Mouse (Mus musculus): ENCODE measurements around the gene Arhgef39. TPM values are rescaled to one million over a fixed set of nuclear protein-coding genes. Genes with fewer than 3 reads are reported as not detected.
A peak's percentile ranks its signal among the peaks of the same experiment; 100 is the strongest.
"Not testable (repeated sequence)": the region's sequence is repeated elsewhere in the genome, so short reads cannot be mapped to it uniquely, and the experiment has no call there.

Gene Arhgef39
- polyA plus RNA-seq, 1 experiment from 2014 or later = 42.5 TPM

DNA sequence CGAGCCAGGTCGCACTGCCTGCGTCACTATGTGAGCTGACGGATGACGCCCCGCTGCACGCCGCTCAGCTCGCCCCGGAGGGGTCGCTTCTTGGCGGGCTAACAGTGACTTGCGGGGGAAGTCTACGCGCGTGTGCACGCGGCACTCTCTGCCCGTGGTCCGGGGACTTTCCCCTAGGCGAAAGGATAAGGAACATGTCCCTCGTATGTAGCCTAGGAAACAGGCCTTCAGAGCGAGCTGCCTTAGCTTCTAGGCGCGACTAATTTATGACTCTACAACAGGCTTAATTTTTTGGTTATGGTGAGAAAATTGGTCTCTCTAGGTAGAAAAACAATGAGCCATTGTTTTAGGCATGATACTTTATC is 6.7 kb downstream of the Arhgef39 start, which contains the start of gene Ccdc107:
TSS of gene Ccdc107 (plus strand) at position 80 of the 365 bp plus-strand sequence.
- H3K27me3 ChIP-seq (replicated peaks; ENCODE audit: control insufficient read depth, insufficient read depth, low read length) = no peaks in the 10 kb centered on the region
- H3K36me3 ChIP-seq (ENCODE audit: control insufficient read depth, insufficient read depth, low read length) = peaks cover 18% of the 10 kb centered on the region
- ATAC-seq (replicated peaks; ENCODE audit: low FRiP score, low TSS enrichment, low read depth) (peak; percentile 97), DNase-seq (ENCODE audit: low spot score) (peak; percentile 89)
- H3K27ac ChIP-seq (ENCODE audit: low read depth) = peak within 1 kb of the TSS; percentile 87
- WGBS = 3% methylated on average over 25 of the region's 25 CpGs
- peak within 1 kb of the TSS; percentile 61 for H3K4me2 ChIP-seq (ENCODE audit: low read length)
- H3K4me1 ChIP-seq (replicated peaks; ENCODE audit: control insufficient read depth, insufficient read depth, low read length) = peaks cover 16% of the 10 kb centered on the region
- peak within 1 kb of the TSS; percentile 65 for H3K4me3 ChIP-seq (ENCODE audit: low read depth, low read length)
- H3K9me3 ChIP-seq (ENCODE audit: control insufficient read depth, low read length) = no peaks in the 10 kb centered on the region
- H3K9ac ChIP-seq (ENCODE audit: low read length) = peak within 1 kb of the TSS; percentile 62

DNA sequence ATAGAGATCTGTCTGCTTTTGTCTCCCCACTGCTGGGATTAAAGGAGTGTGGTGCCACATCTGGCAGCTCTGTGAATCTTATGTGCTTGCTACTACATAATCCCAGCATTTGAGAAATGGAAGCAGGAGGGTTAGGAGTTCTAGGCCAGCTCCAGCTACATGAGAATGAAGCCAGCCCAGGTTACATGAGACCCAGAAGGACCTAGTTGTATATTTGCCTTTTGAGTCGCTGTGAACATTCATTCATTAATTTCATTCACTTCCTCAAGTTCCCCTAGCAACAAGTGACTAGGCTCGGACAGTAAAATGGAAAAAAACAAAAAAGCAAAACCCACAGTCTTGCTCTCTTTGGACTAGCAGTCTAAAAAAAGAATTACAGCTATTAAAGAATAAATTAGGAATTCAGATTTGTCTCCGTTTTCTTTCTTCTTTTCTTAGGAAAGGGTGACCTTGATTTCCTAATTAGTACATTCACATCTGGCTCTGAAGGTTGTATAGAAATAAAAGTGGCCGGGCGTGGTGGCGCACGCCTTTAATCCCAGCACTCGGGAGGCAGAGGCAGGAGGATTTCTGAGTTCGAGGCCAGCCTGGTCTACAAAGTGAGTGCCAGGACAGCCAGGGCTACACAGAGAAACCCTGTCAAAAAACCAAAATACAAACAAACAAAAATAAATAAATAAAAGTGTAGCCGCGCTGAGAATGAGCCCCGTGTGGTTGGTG is 7.2 kb downstream of the Arhgef39 start:
- Histone ChIP-seq H3K9me3 (ENCODE audit: control insufficient read depth, low read length) (no peaks in the 10 kb centered on the region), H3K27ac (ENCODE audit: low read depth) (peak overlapping the region; percentile 87), H3K27me3 (replicated peaks; ENCODE audit: control insufficient read depth, insufficient read depth, low read length) (no peaks in the 10 kb centered on the region), H3K9ac (ENCODE audit: low read length) (no peak overlapping the region), H3K4me1 (replicated peaks; ENCODE audit: control insufficient read depth, insufficient read depth, low read length) (peaks cover 12% of the 10 kb centered on the region), H3K36me3 (ENCODE audit: control insufficient read depth, insufficient read depth, low read length) (peaks cover 15% of the 10 kb centered on the region), H3K4me2 (ENCODE audit: low read length) (peak overlapping the region; percentile 36), H3K4me3 (ENCODE audit: low read depth, low read length) (peak overlapping the region; percentile 65)
- 40% methylated on average over 12 of the region's 12 CpGs for WGBS
- DNase-seq (ENCODE audit: low spot score) = no peak
- no peak for ATAC-seq (replicated peaks; ENCODE audit: low FRiP score, low TSS enrichment, low read depth)

DNA sequence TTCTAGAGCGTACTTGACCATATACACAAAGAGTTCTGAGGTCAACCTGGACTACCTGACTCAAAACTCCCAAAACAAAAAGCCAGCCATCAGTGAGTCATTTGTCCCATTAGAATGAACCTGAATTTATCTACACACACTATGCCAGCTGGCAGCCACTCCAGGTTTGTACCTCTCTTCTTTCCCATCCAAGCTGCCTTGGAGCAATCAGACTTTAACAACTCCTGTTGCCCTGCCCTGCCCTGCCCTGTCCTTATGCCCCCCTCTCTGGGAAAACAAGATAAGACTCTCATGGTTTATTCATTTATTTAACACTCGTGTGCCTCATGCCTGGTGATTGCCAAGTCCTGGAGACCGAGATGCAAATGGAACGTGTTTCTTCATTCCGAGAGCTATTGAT is 8.7 kb downstream of the Arhgef39 start:
- DNase-seq (ENCODE audit: low spot score) (no peak), ATAC-seq (replicated peaks; ENCODE audit: low FRiP score, low TSS enrichment, low read depth) (no peak)
- no peak overlapping the region for H3K4me2 ChIP-seq (ENCODE audit: low read length)
- no peak overlapping the region for H3K27ac ChIP-seq (ENCODE audit: low read depth)
- H3K9ac ChIP-seq (ENCODE audit: low read length) = no peak overlapping the region
- H3K27me3 ChIP-seq (replicated peaks; ENCODE audit: control insufficient read depth, insufficient read depth, low read length) = no peaks in the 10 kb centered on the region
- peaks cover 11% of the 10 kb centered on the region; the same call in 1 of the 2 replicates for H3K4me1 ChIP-seq (replicated peaks; ENCODE audit: control insufficient read depth, insufficient read depth, low read length)
- no peak overlapping the region for H3K4me3 ChIP-seq (ENCODE audit: low read depth, low read length)
- WGBS = 83% methylated on average over 5 of the region's 5 CpGs
- H3K36me3 ChIP-seq (ENCODE audit: control insufficient read depth, insufficient read depth, low read length) = peaks cover under 1% of the 10 kb centered on the region; the same call in 1 of the 2 replicates
- no peaks in the 10 kb centered on the region for H3K9me3 ChIP-seq (ENCODE audit: control insufficient read depth, low read length)

DNA sequence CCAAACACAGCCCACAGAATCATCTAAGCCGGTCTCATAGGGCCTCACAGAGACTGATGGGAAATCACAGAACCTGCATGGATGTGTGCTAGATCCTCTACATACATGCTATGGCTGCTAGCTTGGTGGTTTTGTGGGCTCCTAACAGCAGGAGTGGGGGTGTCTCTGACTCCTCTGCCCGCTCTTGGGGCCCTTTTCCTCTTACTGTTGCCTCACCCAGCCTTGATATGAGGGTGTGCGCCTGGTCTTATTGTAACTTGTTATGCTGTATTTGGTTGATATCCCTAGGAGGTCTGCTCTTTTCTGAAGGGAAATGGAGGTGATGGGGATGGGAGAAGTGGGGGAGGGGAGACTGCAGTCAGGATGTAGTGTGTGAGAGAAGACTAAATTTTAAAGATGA is 9.9 kb downstream of the Arhgef39 start:
- no peak overlapping the region for H3K9ac ChIP-seq (ENCODE audit: low read length)
- whole genome bisulfite sequencing = 89% methylated on average over 3 of the region's 3 CpGs
- H3K27me3 ChIP-seq (replicated peaks; ENCODE audit: control insufficient read depth, insufficient read depth, low read length) = no peaks in the 10 kb centered on the region
- no peak overlapping the region for H3K4me3 ChIP-seq (ENCODE audit: low read depth, low read length)
- DNase-seq (ENCODE audit: low spot score) = no peak
- H3K4me2 ChIP-seq (ENCODE audit: low read length) = no peak overlapping the region
- H3K9me3 ChIP-seq (ENCODE audit: control insufficient read depth, low read length) = no peaks in the 10 kb centered on the region
- ATAC-seq (replicated peaks; ENCODE audit: low FRiP score, low TSS enrichment, low read depth) = no peak
- peaks cover 6% of the 10 kb centered on the region; the same call in 1 of the 2 replicates for H3K4me1 ChIP-seq (replicated peaks; ENCODE audit: control insufficient read depth, insufficient read depth, low read length)
- H3K27ac ChIP-seq (ENCODE audit: low read depth) = no peak overlapping the region
- no peaks in the 10 kb centered on the region for H3K36me3 ChIP-seq (ENCODE audit: control insufficient read depth, insufficient read depth, low read length)

DNA sequence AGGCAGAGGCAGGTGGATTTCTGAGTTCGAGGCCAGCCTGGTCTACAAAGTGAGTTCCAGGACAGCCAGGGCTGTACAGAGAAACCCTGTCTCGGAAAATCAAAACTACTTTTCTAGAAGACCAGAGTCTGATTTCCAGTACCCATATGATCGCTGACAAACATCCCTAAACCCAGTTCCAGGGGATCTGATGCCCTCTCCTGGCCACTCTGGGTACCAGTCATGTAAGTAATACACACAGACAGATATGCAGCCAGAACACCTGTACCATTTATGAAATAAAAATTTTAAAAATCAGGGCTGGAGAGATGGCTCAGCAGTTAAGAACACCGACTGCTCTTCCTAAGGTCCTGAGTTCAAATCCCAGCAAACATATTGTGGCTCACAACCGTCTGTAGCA is 13.8 kb downstream of the Arhgef39 start:
- H3K4me1 ChIP-seq (replicated peaks; ENCODE audit: control insufficient read depth, insufficient read depth, low read length); H3K9ac ChIP-seq (ENCODE audit: low read length); H3K9me3 ChIP-seq (ENCODE audit: control insufficient read depth, low read length); H3K36me3 ChIP-seq (ENCODE audit: control insufficient read depth, insufficient read depth, low read length); H3K4me3 ChIP-seq (ENCODE audit: low read depth, low read length); ATAC-seq (replicated peaks; ENCODE audit: low FRiP score, low TSS enrichment, low read depth); H3K4me2 ChIP-seq (ENCODE audit: low read length); H3K27me3 ChIP-seq (replicated peaks; ENCODE audit: control insufficient read depth, insufficient read depth, low read length); H3K27ac ChIP-seq (ENCODE audit: low read depth); DNase-seq (ENCODE audit: low spot score): not testable (repeated sequence)
- 83% methylated on average over 5 of the region's 5 CpGs for WGBS

DNA sequence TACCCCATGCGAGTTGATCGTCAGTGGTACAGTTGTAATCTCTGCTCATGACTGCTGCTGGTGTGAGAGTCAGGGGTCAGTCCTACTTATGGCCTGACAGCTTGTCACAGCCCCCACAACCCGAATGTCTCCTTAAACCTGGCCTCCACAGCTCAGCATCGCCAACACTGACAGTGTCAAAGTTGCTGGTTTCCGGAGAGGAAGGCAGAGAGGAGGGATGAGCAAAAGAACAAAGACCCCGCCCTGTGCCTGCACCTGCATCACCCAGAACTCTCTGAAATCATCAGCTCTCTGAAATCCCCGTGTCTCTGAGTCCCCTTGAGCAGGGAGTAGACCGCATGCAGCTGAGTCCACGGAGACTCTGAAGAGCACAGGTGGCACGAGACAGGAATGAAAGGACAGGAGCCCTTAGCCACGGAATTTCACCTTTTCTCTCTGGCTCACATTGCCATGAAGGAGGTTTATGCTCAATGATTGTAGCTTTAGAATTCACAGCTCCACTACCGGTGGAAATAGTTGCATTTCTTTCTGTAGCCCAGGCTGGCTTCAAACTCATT is 15.9 kb downstream of the Arhgef39 start, which contains the start of gene Sit1:
TSS of gene Sit1 (minus strand) at position 200 of the 557 bp plus-strand sequence.
- DNase-seq (ENCODE audit: low spot score) (no peak), ATAC-seq (replicated peaks; ENCODE audit: low FRiP score, low TSS enrichment, low read depth) (no peak)
- no peak within 1 kb of the TSS for H3K4me3 ChIP-seq (ENCODE audit: low read depth, low read length)
- WGBS = 58% methylated on average over 12 of the region's 12 CpGs
- H3K4me1 ChIP-seq (replicated peaks; ENCODE audit: control insufficient read depth, insufficient read depth, low read length) = no peaks in the 10 kb centered on the region; the same call in 1 of the 2 replicates
- no peaks in the 10 kb centered on the region for H3K9me3 ChIP-seq (ENCODE audit: control insufficient read depth, low read length)
- no peak within 1 kb of the TSS for H3K27ac ChIP-seq (ENCODE audit: low read depth)
- H3K9ac ChIP-seq (ENCODE audit: low read length) = no peak within 1 kb of the TSS
- no peak within 1 kb of the TSS for H3K4me2 ChIP-seq (ENCODE audit: low read length)
- no peaks in the 10 kb centered on the region for H3K36me3 ChIP-seq (ENCODE audit: control insufficient read depth, insufficient read depth, low read length)
- no peaks in the 10 kb centered on the region for H3K27me3 ChIP-seq (replicated peaks; ENCODE audit: control insufficient read depth, insufficient read depth, low read length)

DNA sequence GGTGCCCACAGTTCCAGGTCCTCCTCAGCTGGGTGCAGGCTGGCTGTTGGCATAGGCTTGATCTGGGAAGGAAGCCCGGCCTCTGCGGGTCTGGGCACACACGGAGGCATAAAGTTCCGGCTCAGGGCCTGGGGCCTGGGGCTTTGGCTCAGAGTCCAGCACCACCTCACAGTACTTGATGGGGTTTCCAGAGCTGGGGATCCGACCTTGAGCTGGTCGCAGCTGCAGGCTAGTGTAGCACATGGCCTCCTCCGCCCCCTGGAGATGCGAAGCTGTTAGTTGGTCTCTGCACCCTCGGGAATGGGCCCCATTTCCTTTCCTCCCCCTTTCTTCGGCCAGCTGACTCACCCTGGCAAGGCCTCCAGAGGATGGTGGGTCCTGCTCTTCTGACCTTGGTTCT is 16.9 kb downstream of the Arhgef39 start:
- ATAC-seq (replicated peaks; ENCODE audit: low FRiP score, low TSS enrichment, low read depth) = no peak; the same call in 1 of the 2 replicates
- no peaks in the 10 kb centered on the region for H3K9me3 ChIP-seq (ENCODE audit: control insufficient read depth, low read length)
- 72% methylated on average over 10 of the region's 10 CpGs for WGBS
- no peak for DNase-seq (ENCODE audit: low spot score)
- no peak overlapping the region for H3K9ac ChIP-seq (ENCODE audit: low read length)
- H3K4me2 ChIP-seq (ENCODE audit: low read length) = no peak overlapping the region
- H3K27ac ChIP-seq (ENCODE audit: low read depth) = no peak overlapping the region
- H3K27me3 ChIP-seq (replicated peaks; ENCODE audit: control insufficient read depth, insufficient read depth, low read length) = no peaks in the 10 kb centered on the region
- H3K4me3 ChIP-seq (ENCODE audit: low read depth, low read length) = no peak overlapping the region
- peaks cover 3% of the 10 kb centered on the region; the same call in 1 of the 2 replicates for H3K4me1 ChIP-seq (replicated peaks; ENCODE audit: control insufficient read depth, insufficient read depth, low read length)
- H3K36me3 ChIP-seq (ENCODE audit: control insufficient read depth, insufficient read depth, low read length) = no peaks in the 10 kb centered on the region

DNA sequence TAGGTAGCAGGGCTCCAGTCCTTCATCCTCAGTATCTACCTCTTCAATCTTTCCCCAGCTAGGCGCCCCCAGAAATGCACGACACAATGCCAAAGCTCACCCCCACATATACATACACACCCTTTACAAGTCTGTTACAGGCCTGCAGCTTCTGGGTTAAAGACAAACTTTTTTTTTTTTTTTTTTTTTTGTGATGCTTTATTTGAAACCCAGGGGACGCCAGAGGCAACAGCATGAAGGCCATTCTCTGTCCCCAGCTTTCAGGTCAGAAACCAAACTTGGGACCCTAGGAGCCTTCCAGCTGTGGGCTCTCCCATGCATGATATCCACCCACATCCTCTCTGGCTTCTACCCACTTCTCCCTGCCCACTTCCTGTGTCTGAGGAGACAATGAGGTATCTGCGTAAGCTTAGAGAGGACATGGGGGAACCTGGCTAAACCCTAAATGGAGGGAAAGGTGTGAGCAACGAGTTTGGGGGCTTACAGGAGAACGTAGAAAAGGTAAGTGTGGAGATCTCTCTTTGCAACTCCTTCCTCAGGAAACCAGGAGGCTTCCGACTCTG is 17.5 kb downstream of the Arhgef39 start:
- H3K27me3 ChIP-seq (replicated peaks; ENCODE audit: control insufficient read depth, insufficient read depth, low read length) = no peaks in the 10 kb centered on the region
- H3K36me3 ChIP-seq (ENCODE audit: control insufficient read depth, insufficient read depth, low read length) = no peaks in the 10 kb centered on the region
- H3K4me2 ChIP-seq (ENCODE audit: low read length) = no peak overlapping the region
- H3K4me1 ChIP-seq (replicated peaks; ENCODE audit: control insufficient read depth, insufficient read depth, low read length) = peaks cover 3% of the 10 kb centered on the region; the same call in 1 of the 2 replicates
- H3K9me3 ChIP-seq (ENCODE audit: control insufficient read depth, low read length) = no peaks in the 10 kb centered on the region
- DNase-seq (ENCODE audit: low spot score) (no peak), ATAC-seq (replicated peaks; ENCODE audit: low FRiP score, low TSS enrichment, low read depth) (no peak)
- no peak overlapping the region for H3K27ac ChIP-seq (ENCODE audit: low read depth)
- H3K4me3 ChIP-seq (ENCODE audit: low read depth, low read length) = no peak overlapping the region
- 70% methylated on average over 7 of the region's 7 CpGs for WGBS
- H3K9ac ChIP-seq (ENCODE audit: low read length) = no peak overlapping the region
